Mouse (Mus musculus): ENCODE measurements around the gene Gab2.

The Gab2 gene

DNA sequence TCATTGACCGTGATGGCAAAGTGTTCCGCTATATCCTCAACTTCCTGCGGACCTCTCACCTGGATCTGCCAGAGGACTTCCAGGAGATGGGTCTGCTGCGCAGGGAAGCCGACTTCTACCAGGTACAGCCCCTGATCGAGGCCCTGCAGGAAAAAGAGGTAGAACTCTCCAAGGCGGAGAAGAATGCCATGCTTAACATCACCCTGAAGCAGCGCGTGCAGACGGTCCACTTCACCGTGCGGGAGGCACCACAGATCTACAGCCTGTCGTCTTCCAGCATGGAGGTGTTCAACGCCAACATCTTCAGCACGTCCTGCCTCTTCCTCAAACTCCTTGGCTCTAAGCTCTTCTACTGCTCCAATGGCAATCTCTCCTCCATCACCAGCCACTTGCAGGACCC, 266.1 kb downstream of the Gab2 start:
- no peak for DNase-seq

DNA sequence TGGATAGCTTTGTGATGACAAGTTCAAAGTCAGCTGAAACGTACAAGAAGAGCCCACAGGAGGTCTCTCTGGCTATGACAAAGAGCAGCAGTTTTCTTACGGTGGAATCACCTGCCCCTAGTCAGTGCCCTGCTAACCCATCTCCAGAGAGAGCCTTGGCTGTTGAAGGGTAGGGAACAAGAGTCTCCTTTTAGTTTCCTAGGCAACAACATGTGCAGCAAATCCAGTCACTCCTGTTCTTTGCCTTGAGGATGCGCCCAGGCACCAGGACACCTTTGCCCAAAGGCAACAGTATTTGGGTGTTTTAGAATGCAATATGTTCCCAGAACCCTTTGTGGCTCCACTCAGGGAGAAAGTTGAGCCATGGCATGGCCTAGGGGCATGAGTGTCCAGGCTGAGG, 266.9 kb downstream of the Gab2 start:
- no peak for DNase-seq

DNA sequence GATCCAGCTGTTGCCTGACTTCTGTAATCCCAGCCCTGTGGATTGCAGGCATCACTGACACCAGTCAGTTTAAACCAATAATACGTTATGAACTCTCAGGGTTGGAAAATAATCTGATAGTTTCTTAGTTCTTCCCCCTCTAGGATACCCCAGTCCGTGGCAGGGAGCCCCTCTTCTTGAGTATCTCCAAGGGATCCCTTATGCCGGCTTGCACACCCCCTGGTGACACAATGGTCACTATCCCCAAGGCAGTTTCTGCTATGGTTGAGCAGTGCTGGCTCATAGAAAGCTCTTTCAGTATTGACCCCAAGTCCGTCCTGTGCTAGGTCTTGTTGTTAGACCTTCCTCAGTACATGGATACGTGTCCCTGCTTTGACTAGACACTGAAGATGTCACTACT, 267.4 kb downstream of the Gab2 start:
- DNase-seq = no peak

DNA sequence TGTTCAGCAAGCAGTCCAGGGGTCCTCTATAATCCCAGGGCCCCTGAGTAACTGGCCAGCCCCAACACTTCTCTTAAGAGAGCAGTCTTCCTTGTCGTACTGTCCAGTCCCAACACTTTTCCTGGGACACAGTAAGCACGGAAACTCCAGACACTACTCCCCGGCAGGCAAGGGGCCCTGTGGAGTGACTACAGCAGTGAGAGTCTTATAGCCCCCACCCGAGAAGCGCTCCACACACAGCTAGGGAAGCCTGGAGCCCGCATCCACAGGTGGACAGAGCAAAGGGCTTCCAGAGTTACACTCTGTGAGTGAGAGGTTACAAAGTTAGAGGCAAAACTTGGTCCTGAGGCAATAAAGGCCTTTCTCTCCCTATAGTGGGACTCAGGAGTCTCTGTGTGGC, 268.1 kb downstream of the Gab2 start:
- DNase-seq = no peak

DNA sequence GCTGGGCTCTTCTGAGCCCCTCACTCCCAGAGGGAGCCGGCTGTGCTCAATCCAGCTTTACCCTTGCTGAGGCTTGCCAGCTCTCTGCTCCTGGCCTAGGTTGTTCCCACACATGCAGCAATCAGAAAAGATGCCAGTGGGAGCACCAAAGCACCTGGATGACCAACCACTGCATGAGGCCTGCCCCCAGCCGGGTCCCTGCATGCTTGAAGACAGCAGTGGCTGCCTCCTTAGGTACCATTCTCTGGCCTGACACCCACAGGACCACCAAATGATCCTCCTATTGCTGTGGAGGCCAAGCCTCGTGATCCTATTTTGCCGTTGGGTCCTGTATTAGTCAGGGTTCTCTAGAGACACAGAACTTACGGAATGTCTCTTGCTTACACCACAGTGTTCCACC, 269.5 kb downstream of the Gab2 start:
- DNase-seq = no peak

DNA sequence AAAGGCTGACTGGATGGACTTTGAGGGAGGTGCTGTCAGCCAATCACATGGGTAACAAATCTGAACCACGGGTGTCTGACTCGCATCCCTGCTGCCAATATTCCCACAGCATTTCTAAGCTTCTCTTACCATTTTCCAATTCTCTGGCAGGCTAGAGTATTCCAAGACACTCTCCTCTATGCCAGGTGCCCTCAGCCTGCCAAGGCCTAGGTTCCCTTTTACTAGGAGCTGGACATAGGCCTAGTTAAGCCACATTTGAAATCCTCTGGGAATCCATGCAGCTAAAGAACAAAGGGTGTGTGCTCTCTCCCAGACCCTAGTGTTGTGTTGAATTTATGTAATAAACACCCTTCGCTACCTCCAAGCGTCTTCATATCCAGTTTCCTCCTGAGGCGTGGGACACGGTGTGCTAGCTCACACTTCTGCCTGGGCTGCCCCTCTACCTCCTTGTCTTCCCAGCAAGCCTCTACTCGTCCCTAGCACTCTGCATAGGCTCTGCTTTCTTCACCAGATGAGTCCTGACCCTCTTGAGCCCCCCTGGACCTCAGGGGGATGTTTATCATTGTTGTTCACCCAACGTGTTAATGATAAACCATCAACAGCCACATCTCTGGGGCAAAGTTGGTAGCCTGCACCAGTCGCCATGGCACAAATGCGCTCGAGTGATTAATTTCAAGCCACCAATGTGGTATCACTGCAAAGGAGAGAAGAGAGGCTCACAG, 270.6 kb downstream of the Gab2 start:
- DNase-seq = peak; percentile 36 to 53

DNA sequence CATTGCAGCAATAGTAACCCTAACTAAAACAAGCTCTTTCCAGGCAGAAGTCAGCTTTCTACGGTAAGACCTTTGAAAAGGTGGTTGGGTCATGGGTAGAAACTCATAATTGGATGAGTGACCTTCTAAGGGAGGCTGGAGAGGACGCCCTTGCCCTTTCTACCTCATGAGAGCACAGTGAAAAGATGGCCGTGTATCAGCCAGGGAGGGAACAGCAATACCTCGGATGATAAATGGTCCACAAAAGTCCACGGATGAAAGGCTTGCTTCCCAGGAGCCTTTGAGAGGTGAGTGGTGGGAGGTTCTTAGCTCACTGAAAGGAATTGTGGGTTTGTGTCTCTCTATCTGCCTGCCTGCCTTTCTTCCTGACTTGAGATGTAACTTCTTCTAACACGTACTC, 272.0 kb downstream of the Gab2 start:
- no peak for DNase-seq

DNA sequence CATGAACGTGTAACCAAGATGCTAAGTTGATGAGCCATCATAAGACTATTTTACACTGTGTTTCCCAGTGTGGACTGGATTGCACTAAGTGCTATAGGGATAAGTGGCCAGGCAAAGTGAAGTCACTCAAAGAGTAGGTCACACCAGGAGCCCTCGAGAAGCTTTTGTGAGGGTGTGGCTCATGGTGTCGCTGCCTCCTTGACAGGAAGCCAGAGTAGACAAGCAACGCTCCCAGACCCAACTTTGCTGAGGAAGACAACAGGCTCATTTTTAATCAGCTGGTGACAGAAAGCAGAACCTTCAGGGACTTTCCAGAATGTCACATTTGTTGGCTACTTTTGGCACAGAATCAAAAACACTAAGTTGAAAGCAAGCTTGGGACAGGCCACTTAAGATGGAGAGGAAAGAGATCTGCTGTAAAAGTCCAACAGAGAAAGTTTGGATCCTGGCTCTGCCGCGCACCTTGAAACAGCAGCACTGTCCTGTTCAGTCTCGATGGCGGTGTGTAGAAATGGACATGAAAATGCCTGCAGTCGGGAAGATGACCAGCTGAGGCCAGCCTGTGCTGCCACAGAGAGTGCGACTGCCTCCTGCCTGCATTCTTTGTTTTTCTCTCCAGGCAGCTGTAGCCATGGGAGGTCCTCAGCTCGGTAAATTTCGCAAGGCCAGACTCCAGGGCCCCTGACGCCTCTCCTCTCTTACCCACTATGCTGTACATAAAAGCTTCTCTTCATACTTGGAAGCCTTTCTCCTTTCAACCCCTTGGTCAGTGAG, 273.9 kb downstream of the Gab2 start:
- no peak for DNase-seq

DNA sequence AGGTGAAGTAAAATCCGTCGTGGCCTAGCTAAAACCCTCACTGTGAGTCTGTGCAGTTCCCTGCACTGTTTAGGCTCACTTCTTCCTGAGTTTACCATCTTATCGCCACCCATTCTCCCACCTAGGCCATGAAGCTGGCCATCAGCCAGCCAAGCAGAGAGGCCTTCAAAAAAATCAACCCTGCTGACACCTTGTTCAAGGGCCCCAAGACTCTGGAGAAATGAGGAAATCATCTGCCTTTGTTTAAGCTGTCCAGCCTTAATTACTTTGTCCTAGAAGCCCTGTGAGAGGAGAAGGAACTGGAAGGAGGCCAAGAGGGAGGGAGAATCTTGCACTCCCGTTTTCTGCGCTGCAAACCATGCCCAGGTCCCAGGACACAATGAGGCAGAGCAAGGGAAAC, 274.9 kb downstream of the Gab2 start:
- DNase-seq = peak; percentile 17 to 21

DNA sequence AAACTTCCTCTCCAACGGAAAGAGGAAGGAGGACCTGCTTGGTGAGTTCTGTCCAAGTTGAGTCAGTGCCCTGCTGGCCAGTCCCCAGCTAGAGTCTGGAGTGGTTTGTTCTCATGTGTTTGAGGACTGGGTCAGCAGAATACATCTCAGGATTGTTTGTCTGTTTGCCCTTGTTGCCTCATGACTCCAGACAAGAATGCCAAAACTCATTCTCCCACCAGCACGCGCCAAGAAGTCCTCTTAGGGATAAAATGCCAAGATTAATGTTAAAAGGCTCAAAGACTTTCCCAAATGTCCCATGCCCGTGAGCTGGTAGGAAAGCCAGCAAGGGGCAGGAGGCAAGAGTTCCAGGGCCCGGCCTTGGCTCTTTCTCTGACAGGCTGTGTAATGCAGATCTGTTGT, 275.5 kb downstream of the Gab2 start:
- DNase-seq = peak; percentile 12 to 36

DNA sequence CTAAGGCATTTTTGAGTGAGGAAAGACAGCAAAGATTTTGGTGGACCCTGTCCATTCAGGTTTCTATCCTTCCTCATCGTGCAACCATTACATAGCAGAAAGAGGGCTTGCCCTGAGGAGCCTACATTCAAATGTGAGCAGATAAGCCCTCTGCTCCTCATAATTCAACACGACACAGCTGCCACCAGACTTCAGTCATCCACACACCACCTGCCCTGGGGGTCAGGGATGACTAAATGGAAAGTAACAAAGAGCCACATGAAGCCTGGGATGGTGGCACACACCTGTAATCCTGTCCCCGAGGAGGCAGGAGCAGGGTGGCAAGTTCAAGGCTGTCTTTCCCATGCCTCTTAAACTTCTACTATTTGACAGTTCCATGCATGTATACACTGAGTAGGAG, 276.5 kb downstream of the Gab2 start:
- no peak for DNase-seq

DNA sequence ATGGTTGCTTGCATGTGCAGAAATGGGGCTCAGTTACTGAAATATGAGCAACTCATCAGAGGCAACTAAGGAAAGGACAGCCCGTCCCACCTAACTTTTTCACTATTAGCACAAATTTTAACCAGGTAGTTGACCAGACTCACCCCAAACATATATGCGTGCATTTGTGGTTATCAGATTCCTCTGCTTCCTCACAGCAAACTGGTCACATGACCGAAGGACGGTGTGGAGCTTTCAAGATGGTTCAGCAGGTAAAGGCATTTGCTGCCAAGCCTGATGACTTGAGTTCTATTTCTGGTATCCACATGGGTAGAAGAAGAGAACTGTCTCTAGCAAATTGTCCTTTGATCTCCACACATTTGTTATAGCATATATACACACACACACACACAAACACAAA, 277.0 kb downstream of the Gab2 start:
- DNase-seq = no peak
